Mouse (Mus musculus) CH12.LX (cell line): ENCODE results near the gene Upp2. TPM values are rescaled to one million over a fixed set of nuclear protein-coding genes. Genes with fewer than 3 reads are reported as not detected.

Source experiments
- DNase-seq: peaks from one replicate; pipeline ENCODE4 v3.0.0-alpha.2; 2013; ENCODE audit errors: extremely low read depth
- H3K27ac ChIP-seq: 2 replicates; pipeline ENCODE4 v1.5.1; 2012; ENCODE audit warnings: low read depth, mild to moderate bottlenecking, control low read depth, moderate library complexity; ENCODE audit not compliant: insufficient read depth
- H3K27me3 ChIP-seq: replicated peaks from 2 replicates; pipeline ENCODE3; 2012; ENCODE audit warnings: inconsistent platforms
- H3K36me3 ChIP-seq, 2 experiments: replicated peaks in 1 of 2; 2 replicates each; pipeline versions ENCODE3 to v1.6.1; 2012; ENCODE audit warnings: inconsistent platforms in 1 of 2, low read length in 1 of 2, mild to moderate bottlenecking in 1 of 2, mixed read lengths in 1 of 2, moderate library complexity in 1 of 2; ENCODE audit not compliant: control insufficient read depth in 1 of 2, insufficient read depth in 1 of 2
- H3K4me1 ChIP-seq, 2 experiments: 2 replicates each; pipeline ENCODE4 v1.6.1; 2012; ENCODE audit warnings: inconsistent platforms in 1 of 2, moderate library complexity in 1 of 2; ENCODE audit not compliant: insufficient read depth in 2 of 2, control insufficient read depth in 1 of 2
- H3K4me2 ChIP-seq: 2 replicates; pipeline ENCODE4 v1.6.1; 2012; ENCODE audit warnings: low read depth, mild to moderate bottlenecking, control low read depth; ENCODE audit not compliant: poor library complexity, insufficient read depth, severe bottlenecking
- H3K4me3 ChIP-seq, 3 experiments: fragments of 150-350 bp in 1 of 3; sonication (generic) in 1 of 3; replicated peaks in 1 of 3; 2 replicates each; pipeline versions ENCODE3 to v1.5.1; 2011 to 2012; ENCODE audit warnings: low read depth in 2 of 3, low read length in 2 of 3, mild to moderate bottlenecking in 2 of 3, moderate library complexity in 2 of 3, control low read depth in 1 of 3, improper control_type of control experiment in 1 of 3, inconsistent platforms in 1 of 3, mixed read lengths in 1 of 3; ENCODE audit not compliant: poor library complexity in 1 of 3
- H3K79me2 ChIP-seq: replicated peaks from 2 replicates; pipeline ENCODE4 v1.6.1; 2012; ENCODE audit warnings: mild to moderate bottlenecking, moderate library complexity; ENCODE audit not compliant: control insufficient read depth, poor library complexity, insufficient read depth, severe bottlenecking; ENCODE audit errors: extremely low read depth
- H3K9ac ChIP-seq: 2 replicates; pipeline ENCODE4 v1.6.1; 2012; ENCODE audit warnings: low read depth, mild to moderate bottlenecking, control low read depth, moderate library complexity; ENCODE audit not compliant: insufficient read depth
- H3K9me3 ChIP-seq: replicated peaks from 2 replicates; pipeline ENCODE3; 2012; ENCODE audit warnings: low read length, inconsistent platforms, mixed read lengths
- CTCF ChIP-seq, 2 experiments: IDR thresholded peaks in 1 of 2; conservative IDR thresholded peaks in 1 of 2; 2 replicates each; pipeline ENCODE4 v1.5.1; 2011 to 2012; ENCODE audit warnings: low read depth in 2 of 2, low read length in 2 of 2, improper control_type of control experiment in 1 of 2, inconsistent platforms in 1 of 2, mild to moderate bottlenecking in 1 of 2, moderate library complexity in 1 of 2
- E2F4 ChIP-seq: IDR thresholded peaks from 2 replicates; pipeline ENCODE4 v1.6.1; 2011; ENCODE audit warnings: low read depth, low read length, improper control_type of control experiment; ENCODE audit not compliant: insufficient replicate concordance
- EP300 ChIP-seq: IDR thresholded peaks from 2 replicates; pipeline ENCODE4 v1.6.1; 2011; ENCODE audit warnings: low read length, improper control_type of control experiment
- ETS1 ChIP-seq: conservative IDR thresholded peaks from 2 replicates; pipeline ENCODE4 v1.6.1; 2012; ENCODE audit warnings: low read depth, mild to moderate bottlenecking, inconsistent platforms, low read length, improper control_type of control experiment, moderate library complexity
- IRF4 ChIP-seq: IDR thresholded peaks from 2 replicates; pipeline ENCODE4 v1.6.1; 2014; ENCODE audit warnings: low read depth, mild to moderate bottlenecking, inconsistent platforms, low read length, improper control_type of control experiment
- JUN ChIP-seq: IDR thresholded peaks from 2 replicates; pipeline ENCODE4 v1.6.1; 2011; ENCODE audit warnings: low read depth, mild to moderate bottlenecking, low read length, improper control_type of control experiment, moderate library complexity; ENCODE audit not compliant: insufficient read depth
- JUND ChIP-seq: conservative IDR thresholded peaks from 2 replicates; pipeline ENCODE4 v1.6.1; 2011; ENCODE audit warnings: low read depth, low read length, improper control_type of control experiment
- MAFK ChIP-seq: IDR thresholded peaks from 2 replicates; pipeline ENCODE4 v1.6.1; 2011; ENCODE audit warnings: low read length, improper control_type of control experiment; ENCODE audit not compliant: insufficient replicate concordance
- MAX ChIP-seq: IDR thresholded peaks from 2 replicates; pipeline ENCODE4 v1.6.1; 2011; ENCODE audit warnings: low read length, improper control_type of control experiment
- MEF2A ChIP-seq: IDR thresholded peaks from 2 replicates; pipeline ENCODE4 v1.6.1; 2014; ENCODE audit warnings: low read depth, mild to moderate bottlenecking, inconsistent platforms, low read length, improper control_type of control experiment, borderline replicate concordance
- MXI1 ChIP-seq: IDR thresholded peaks from 2 replicates; pipeline ENCODE4 v1.6.1; 2011; ENCODE audit warnings: mild to moderate bottlenecking, low read depth, low read length, improper control_type of control experiment
- NELFE ChIP-seq: IDR thresholded peaks from 2 replicates; pipeline ENCODE4 v1.6.1; 2011; ENCODE audit warnings: low read depth, low read length, improper control_type of control experiment
- NRF1 ChIP-seq: IDR thresholded peaks from 2 replicates; pipeline ENCODE4 v1.6.1; 2014; ENCODE audit warnings: low read depth, mild to moderate bottlenecking, inconsistent platforms, low read length, improper control_type of control experiment, moderate library complexity
- PAX5 ChIP-seq: IDR thresholded peaks from 2 replicates; pipeline ENCODE4 v1.6.1; 2012; ENCODE audit warnings: low read length, inconsistent platforms, mixed read lengths
- POLR2A ChIP-seq: IDR thresholded peaks from 2 replicates; pipeline ENCODE4 v1.6.1; 2011; ENCODE audit warnings: low read depth, mild to moderate bottlenecking, improper control_type of control experiment, low read length
- RAD21 ChIP-seq: IDR thresholded peaks from 2 replicates; pipeline ENCODE4 v1.6.1; 2011; ENCODE audit warnings: low read depth, mild to moderate bottlenecking, low read length, improper control_type of control experiment, moderate library complexity
- SIN3A ChIP-seq: IDR thresholded peaks from 2 replicates; pipeline ENCODE4 v1.6.1; 2012; ENCODE audit warnings: low read length, improper control_type of control experiment, inconsistent platforms
- SMC3 ChIP-seq: IDR thresholded peaks from 2 replicates; pipeline ENCODE4 v1.6.1; 2011; ENCODE audit warnings: low read depth, low read length, improper control_type of control experiment
- UBTF ChIP-seq: IDR thresholded peaks from 2 replicates; pipeline ENCODE4 v1.6.1; 2012; ENCODE audit warnings: low read depth, mild to moderate bottlenecking, inconsistent platforms, low read length, improper control_type of control experiment, moderate library complexity
- USF1 ChIP-seq: IDR thresholded peaks from 2 replicates; pipeline ENCODE4 v1.6.1; 2014; ENCODE audit warnings: low read depth, mild to moderate bottlenecking, inconsistent platforms, low read length, improper control_type of control experiment
- ZC3H11A ChIP-seq: IDR thresholded peaks from 2 replicates; pipeline ENCODE4 v1.6.1; 2012; ENCODE audit warnings: low read depth, mild to moderate bottlenecking, inconsistent platforms, low read length, improper control_type of control experiment
- dilution Hi-C: fragments of 300-500 bp; cut with MboI; formaldehyde crosslinking; loops from 2 replicates; pipeline ENCODE4 v1.14.3; 2020; ENCODE audit warnings: low sequenced_read_pairs; ENCODE audit not compliant: extremely low pct_unique_long_range_greater_than_20kb, extremely low pct_ligation_motif_present
- in situ Hi-C: fragments of 300-500 bp; cut with MboI; formaldehyde crosslinking; loops from 3 replicates; pipeline ENCODE4 v1.14.3; 2019; ENCODE audit warnings: low sequenced_read_pairs, low pct_ligation_motif_present, low pct_unique_long_range_greater_than_20kb, mixed read lengths
- polyA plus RNA-seq: library from polyadenylated mRNA; unstranded; fragments of >175 nt; gene quantifications from 2 replicates; pipeline ENCODE4 v1.2.1, GENCODE M21; 2012; ENCODE audit warnings: low read depth; ENCODE audit not compliant: insufficient read length
- total RNA-seq, 2 experiments: library from RNA; depleted of rRNA; stranded (reverse); fragments of 300-350 nt in 1 of 2; fragments of >200 nt in 1 of 2; gene quantifications; 2 replicates each; pipeline ENCODE4 v1.2.3; 2012 to 2014

Gene Upp2
- total and polyA plus RNA-seq, 3 experiments, result not detected

- H3K9ac ChIP-seq, result no peak overlapping the region
- TF ChIP-seq MAX (no peak), EP300 (no peak), JUN (no peak), SMC3 (no peak), POLR2A (no peak), MEF2A (no peak), IRF4 (no peak), USF1 (no peak), SIN3A (no peak), E2F4 (no peak), ETS1 (no peak), NRF1 (no peak)
- H3K4me1 ChIP-seq, result no peaks in the 10 kb centered on the region
- peaks cover 65% of the 10 kb centered on the region for H3K9me3 ChIP-seq
- dilution Hi-C loops (no loop called here), in situ Hi-C loops (no loop called here)
- no peak overlapping the region for H3K27ac ChIP-seq
- H3K27me3 ChIP-seq, result no peaks in the 10 kb centered on the region
- H3K4me2 ChIP-seq, result no peak overlapping the region
- no peaks in the 10 kb centered on the region for H3K36me3 ChIP-seq
- no peak for DNase-seq
- no peaks in the 10 kb centered on the region for H3K79me2 ChIP-seq
- no peak overlapping the region for H3K4me3 ChIP-seq
Measured at GRCm38 (mm10) chr2:58743446-58743845, 176.3 kb downstream of the Upp2 start.

DNA sequence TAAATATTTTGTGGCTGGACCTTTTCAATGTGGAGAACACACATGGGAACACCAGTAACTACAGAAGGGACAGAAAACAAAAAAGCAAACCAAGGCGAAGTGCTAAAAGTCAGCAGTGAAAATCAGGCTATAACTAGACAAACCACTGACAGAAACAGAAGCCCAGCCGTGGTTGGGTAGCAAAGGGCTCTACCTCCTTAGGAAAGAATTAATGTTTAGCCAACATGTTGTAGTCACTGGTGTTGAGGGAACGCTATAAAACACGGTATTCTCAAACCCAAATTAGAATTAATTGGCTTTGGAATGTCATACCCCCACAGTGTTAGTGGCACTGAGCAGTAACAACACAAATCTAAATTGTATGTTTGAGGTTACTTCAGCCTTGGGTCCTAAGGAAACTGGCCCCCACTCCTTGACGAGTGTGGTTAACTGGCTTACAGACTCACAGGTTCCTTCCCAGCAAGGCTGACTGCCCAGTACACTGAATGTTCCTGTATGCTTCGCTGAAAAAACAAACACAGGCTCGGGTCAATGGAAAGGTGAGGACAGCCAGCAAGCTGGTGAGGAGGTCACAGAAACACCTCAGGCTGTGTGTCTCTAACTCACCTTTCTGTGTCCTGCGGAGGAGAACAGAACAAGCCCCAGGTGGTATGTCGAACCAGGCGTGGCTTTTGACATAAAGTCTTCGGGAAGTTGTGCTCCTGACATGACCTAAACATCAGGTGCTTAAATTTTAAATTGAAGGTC lies 180.6 kb downstream of the Upp2 start:
- no peaks in the 10 kb centered on the region for H3K36me3 ChIP-seq
- in situ Hi-C loops, result no loop called here
- no peaks in the 10 kb centered on the region for H3K79me2 ChIP-seq
- H3K4me3 ChIP-seq, result no peak overlapping the region
- TF ChIP-seq NELFE, result no peak
- TF ChIP-seq ETS1, result no peak
- TF ChIP-seq PAX5, result no peak
- TF ChIP-seq ZC3H11A, result no peak
- no peak for TF ChIP-seq UBTF
- TF ChIP-seq JUND, result no peak
- TF ChIP-seq NRF1, result no peak
- no peak for TF ChIP-seq MXI1
- TF ChIP-seq MAFK, result no peak
- no peak for TF ChIP-seq CTCF (conservative IDR thresholded peaks at IDR 0.05 in 1 of 2, IDR thresholded peaks at IDR 0.05 in 1 of 2; ENCODE audit: low read depth in 2 of 2, low read length in 2 of 2)
- no peak for TF ChIP-seq USF1
- no peak for TF ChIP-seq SMC3
- TF ChIP-seq EP300, result no peak
- TF ChIP-seq RAD21, result no peak
- peaks cover 58% of the 10 kb centered on the region for H3K9me3 ChIP-seq
- no peaks in the 10 kb centered on the region for H3K27me3 ChIP-seq
- DNase-seq, result no peak
- no peak overlapping the region for H3K27ac ChIP-seq
- dilution Hi-C loops, result no loop called here
- H3K9ac ChIP-seq, result no peak overlapping the region
- H3K4me1 ChIP-seq, result no peaks in the 10 kb centered on the region
- no peak overlapping the region for H3K4me2 ChIP-seq
